Mouse (Mus musculus): ENCODE measurements around the gene 2310011J03Rik. TPM values are rescaled to one million over a fixed set of nuclear protein-coding genes. Genes with fewer than 3 reads are reported as not detected.

Gene 2310011J03Rik
- polyA plus RNA-seq (2014; fragmentation: Nextera tagmentation; extraction: Ambion mirVana) = 20.4 and 21.6 TPM in 2 replicates

DNA sequence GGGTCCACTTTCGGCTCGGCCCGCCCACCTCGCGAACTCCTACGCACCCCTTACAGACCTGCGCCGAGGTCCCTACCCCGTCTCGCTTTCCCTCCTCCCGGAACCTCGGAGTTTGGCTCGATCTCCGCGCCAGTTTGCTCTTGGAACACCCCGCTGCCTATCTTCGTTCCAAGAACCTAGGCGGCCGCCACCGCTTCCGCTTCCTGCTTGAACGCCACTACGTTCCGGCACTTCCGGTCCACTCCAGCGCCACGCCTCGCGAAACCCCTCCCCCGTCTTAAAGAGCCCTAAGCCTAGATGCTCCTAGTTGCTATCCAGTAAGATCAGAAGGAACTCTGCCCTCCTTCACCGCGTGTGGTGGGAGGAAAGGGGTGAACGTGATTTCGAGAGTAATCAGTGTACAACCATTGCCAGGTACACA, at the start of gene 2310011J03Rik:
TSS of gene 2310011J03Rik (minus strand) at position 198 of the 421 bp plus-strand sequence.
- H3K4me3 ChIP-seq (replicated peaks; ENCODE audit: low read depth, low read length) = peak within 1 kb of the TSS; percentile 69
- H3K4me1 ChIP-seq (ENCODE audit: control insufficient read depth, insufficient read depth, low read length) = peaks cover 18% of the 10 kb centered on the region
- peak; percentile 96 for DNase-seq
- H3K9ac ChIP-seq (replicated peaks; ENCODE audit: low read length) = peak within 1 kb of the TSS; percentile 58
- H3K27ac ChIP-seq (replicated peaks; ENCODE audit: low read depth, low read length) = peak within 1 kb of the TSS; percentile 70
- no peaks in the 10 kb centered on the region for H3K9me3 ChIP-seq (ENCODE audit: control insufficient read depth, low read length)
- ATAC-seq (ENCODE audit: low FRiP score, low TSS enrichment) = peak; percentile 46; the same call in 1 of the 2 replicates
- H3K4me2 ChIP-seq (ENCODE audit: low read length) = peak within 1 kb of the TSS; percentile 97
- H3K27me3 ChIP-seq (ENCODE audit: control insufficient read depth, insufficient read depth, low read length) = no peaks in the 10 kb centered on the region
- peaks cover 37% of the 10 kb centered on the region for H3K36me3 ChIP-seq (ENCODE audit: control insufficient read depth, insufficient read depth, low read length)
- WGBS = under 1% methylated on average over 34 of the region's 34 CpGs

DNA sequence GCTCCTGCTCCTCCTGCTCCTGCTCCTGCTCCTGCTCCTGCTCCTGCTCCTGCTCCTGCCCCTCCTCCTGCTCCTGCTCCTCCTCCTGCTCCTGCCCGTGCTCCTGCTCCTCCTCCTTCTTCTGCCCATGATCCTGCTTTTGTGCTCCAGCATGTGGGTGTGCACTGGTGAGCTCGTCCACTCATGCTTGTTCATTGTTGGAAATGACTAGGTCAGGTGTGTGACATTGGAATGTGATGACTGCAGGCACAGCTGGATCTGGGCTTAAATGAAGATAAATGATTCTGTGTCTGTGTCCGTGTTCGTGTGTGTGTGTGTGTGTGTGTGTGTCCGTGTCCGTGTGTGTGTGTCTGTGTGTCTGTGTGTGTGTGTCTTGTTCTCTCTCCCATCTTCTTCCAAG, 48.1 kb upstream of the 2310011J03Rik start:
- H3K9me3 ChIP-seq (ENCODE audit: control insufficient read depth, low read length) = no peaks in the 10 kb centered on the region
- no peak overlapping the region for H3K27ac ChIP-seq (replicated peaks; ENCODE audit: low read depth, low read length)
- ATAC-seq (ENCODE audit: low FRiP score, low TSS enrichment) (no peak), DNase-seq (no peak)
- no peaks in the 10 kb centered on the region for H3K36me3 ChIP-seq (ENCODE audit: control insufficient read depth, insufficient read depth, low read length)
- H3K4me1 ChIP-seq (ENCODE audit: control insufficient read depth, insufficient read depth, low read length) = peaks cover 11% of the 10 kb centered on the region; the same call in 1 of the 2 replicates
- WGBS = 93% methylated on average over 6 of the region's 6 CpGs
- H3K27me3 ChIP-seq (ENCODE audit: control insufficient read depth, insufficient read depth, low read length) = no peaks in the 10 kb centered on the region
- H3K4me2 ChIP-seq (ENCODE audit: low read length) = no peak overlapping the region
- no peak overlapping the region for H3K4me3 ChIP-seq (replicated peaks; ENCODE audit: low read depth, low read length)
- H3K9ac ChIP-seq (replicated peaks; ENCODE audit: low read length) = no peak overlapping the region

DNA sequence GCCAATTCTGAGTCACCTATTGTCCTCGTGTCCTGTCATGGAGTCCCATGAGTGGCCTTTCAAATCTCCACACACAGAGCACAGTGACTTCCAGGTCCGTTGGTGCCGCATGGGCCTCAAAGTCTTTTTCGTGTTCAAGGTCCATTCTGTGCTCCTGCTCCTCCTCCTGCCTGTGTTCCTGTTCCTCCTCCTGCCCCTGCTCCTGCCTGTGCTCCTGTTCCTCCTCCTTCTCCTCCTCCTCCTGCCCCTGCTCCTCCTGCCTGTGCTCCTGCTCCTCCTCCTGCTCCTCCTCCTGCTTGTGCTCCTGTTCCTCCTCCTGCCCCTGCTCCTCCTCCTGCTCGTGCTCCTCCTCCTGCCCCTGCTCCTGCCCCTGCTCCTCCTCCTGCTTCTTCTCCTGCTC, 47.6 kb upstream of the 2310011J03Rik start:
- WGBS = 59% methylated on average over 5 of the region's 5 CpGs
- H3K27me3 ChIP-seq (ENCODE audit: control insufficient read depth, insufficient read depth, low read length) = no peaks in the 10 kb centered on the region
- H3K9ac ChIP-seq (replicated peaks; ENCODE audit: low read length) = no peak overlapping the region

DNA sequence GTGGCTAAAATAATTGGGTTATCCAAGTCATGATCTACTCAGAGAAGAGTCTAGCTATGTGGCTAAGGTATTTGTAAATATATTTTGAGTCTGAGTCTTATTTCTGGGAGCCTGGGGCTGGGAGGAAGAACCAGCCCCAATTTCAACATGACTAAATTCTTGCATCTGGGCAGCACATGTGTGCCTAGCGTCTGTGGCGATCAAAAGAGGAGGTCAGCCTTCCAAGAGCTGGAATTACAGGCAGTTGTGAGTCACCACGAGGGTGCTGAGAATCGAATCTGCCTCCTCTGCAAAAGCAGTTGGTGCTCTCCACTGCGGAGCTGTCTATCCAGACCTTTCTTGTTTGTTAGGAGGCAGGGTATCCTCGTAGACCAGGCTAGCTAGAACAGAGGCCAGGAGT, 45.4 kb upstream of the 2310011J03Rik start:
- H3K4me2 ChIP-seq (ENCODE audit: low read length) = no peak overlapping the region
- no peak for DNase-seq
- H3K4me3 ChIP-seq (replicated peaks; ENCODE audit: low read depth, low read length) = no peak overlapping the region

More for the DNA sequence above, 47.6 kb upstream of the 2310011J03Rik start:
- Histone ChIP-seq H3K27ac (replicated peaks; ENCODE audit: low read depth, low read length) (no peak overlapping the region), H3K4me1 (ENCODE audit: control insufficient read depth, insufficient read depth, low read length) (peaks cover 11% of the 10 kb centered on the region; the same call in 1 of the 2 replicates), H3K36me3 (ENCODE audit: control insufficient read depth, insufficient read depth, low read length) (no peaks in the 10 kb centered on the region), H3K9me3 (ENCODE audit: control insufficient read depth, low read length) (no peaks in the 10 kb centered on the region), H3K4me3 (replicated peaks; ENCODE audit: low read depth, low read length) (no peak overlapping the region), H3K4me2 (ENCODE audit: low read length) (no peak overlapping the region)
- ATAC-seq (ENCODE audit: low FRiP score, low TSS enrichment) (no peak), DNase-seq (no peak)

DNA sequence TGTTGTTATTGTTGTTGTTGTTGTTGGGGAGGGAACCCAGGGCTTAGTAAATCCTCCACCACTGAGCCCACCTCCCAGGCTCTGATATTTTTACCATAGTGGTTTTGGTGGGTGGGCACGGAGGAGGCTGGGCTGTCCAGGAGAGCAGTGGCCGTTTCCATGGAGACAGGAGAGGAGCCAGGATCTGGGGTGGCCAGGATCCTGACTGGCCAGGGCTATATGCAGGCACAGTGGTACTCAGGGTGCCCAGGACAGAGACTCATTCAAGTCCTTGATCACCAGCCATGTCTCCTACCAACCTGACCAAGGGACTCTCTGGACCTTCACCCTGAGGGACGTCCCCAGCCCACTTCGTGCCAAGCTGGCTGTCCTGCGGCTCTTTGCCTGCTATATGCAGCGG, 43.4 kb upstream of the 2310011J03Rik start:
- no peak overlapping the region for H3K9ac ChIP-seq (replicated peaks; ENCODE audit: low read length)
- H3K4me1 ChIP-seq (ENCODE audit: control insufficient read depth, insufficient read depth, low read length) = no peaks in the 10 kb centered on the region
- 26% methylated on average over 6 of the region's 6 CpGs for WGBS
- no peak overlapping the region for H3K4me3 ChIP-seq (replicated peaks; ENCODE audit: low read depth, low read length)
- H3K27ac ChIP-seq (replicated peaks; ENCODE audit: low read depth, low read length) = no peak overlapping the region
- ATAC-seq (ENCODE audit: low FRiP score, low TSS enrichment) (no peak), DNase-seq (no peak)
- H3K27me3 ChIP-seq (ENCODE audit: control insufficient read depth, insufficient read depth, low read length) = peaks cover under 1% of the 10 kb centered on the region; the same call in 1 of the 2 replicates
- H3K4me2 ChIP-seq (ENCODE audit: low read length) = no peak overlapping the region
- no peaks in the 10 kb centered on the region for H3K9me3 ChIP-seq (ENCODE audit: control insufficient read depth, low read length)
- H3K36me3 ChIP-seq (ENCODE audit: control insufficient read depth, insufficient read depth, low read length) = no peaks in the 10 kb centered on the region

More for the DNA sequence above, 45.4 kb upstream of the 2310011J03Rik start:
- Histone ChIP-seq H3K27me3 (ENCODE audit: control insufficient read depth, insufficient read depth, low read length) (no peaks in the 10 kb centered on the region), H3K27ac (replicated peaks; ENCODE audit: low read depth, low read length) (no peak overlapping the region), H3K9me3 (ENCODE audit: control insufficient read depth, low read length) (no peaks in the 10 kb centered on the region), H3K36me3 (ENCODE audit: control insufficient read depth, insufficient read depth, low read length) (no peaks in the 10 kb centered on the region), H3K9ac (replicated peaks; ENCODE audit: low read length) (no peak overlapping the region), H3K4me1 (ENCODE audit: control insufficient read depth, insufficient read depth, low read length) (no peaks in the 10 kb centered on the region)
- no peak for ATAC-seq (ENCODE audit: low FRiP score, low TSS enrichment)
- 62% methylated on average over 6 of the region's 6 CpGs for WGBS

DNA sequence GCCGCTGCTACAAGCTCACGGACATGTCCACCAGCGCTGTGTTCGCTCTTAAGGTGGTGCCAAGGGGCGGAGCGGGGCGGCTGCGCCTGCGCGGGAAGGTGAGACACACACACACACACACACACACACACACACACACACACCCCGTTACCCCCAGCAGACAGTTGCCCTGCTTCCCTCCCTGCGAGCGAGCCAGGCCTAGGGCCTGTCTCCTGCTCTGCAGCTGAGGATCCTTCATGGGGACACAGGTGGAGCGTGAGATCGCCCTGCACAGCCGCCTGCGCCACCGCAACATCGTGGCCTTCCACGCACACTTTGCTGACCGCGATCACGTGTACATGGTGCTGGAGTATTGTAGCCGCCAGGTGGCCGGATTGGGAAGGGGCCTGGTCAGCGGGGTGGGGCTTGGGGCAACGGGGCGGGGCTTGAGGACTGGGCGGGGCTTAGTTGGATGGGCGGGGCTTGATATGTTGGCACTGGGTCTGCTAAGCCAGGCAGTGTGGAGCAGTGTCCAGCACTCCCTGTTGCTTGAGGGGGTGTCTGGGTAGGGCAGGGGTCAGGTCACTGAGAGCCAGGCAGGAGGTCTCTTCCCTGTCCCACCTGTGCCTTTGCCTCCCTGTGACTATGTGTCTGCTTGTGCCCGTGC, 37.8 kb upstream of the 2310011J03Rik start:
- H3K9me3 ChIP-seq (ENCODE audit: control insufficient read depth, low read length) = no peaks in the 10 kb centered on the region
- H3K27ac ChIP-seq (replicated peaks; ENCODE audit: low read depth, low read length) = no peak overlapping the region
- WGBS = 7% methylated on average over 31 of the region's 31 CpGs
- 0 out of 2 replicates have a peak overlapping the region, but pooled peaks have one; percentile 16 for H3K9ac ChIP-seq (replicated peaks; ENCODE audit: low read length)
- peak; percentile 50 for ATAC-seq (ENCODE audit: low FRiP score, low TSS enrichment)
- H3K4me3 ChIP-seq (replicated peaks; ENCODE audit: low read depth, low read length) = peak overlapping the region; percentile 32
- H3K36me3 ChIP-seq (ENCODE audit: control insufficient read depth, insufficient read depth, low read length) = no peaks in the 10 kb centered on the region
- peaks cover 7% of the 10 kb centered on the region; the same call in 1 of the 2 replicates for H3K4me1 ChIP-seq (ENCODE audit: control insufficient read depth, insufficient read depth, low read length)
- peak; percentile 66 for DNase-seq
- peaks cover 44% of the 10 kb centered on the region for H3K27me3 ChIP-seq (ENCODE audit: control insufficient read depth, insufficient read depth, low read length)
- peak overlapping the region; percentile 53 for H3K4me2 ChIP-seq (ENCODE audit: low read length)

DNA sequence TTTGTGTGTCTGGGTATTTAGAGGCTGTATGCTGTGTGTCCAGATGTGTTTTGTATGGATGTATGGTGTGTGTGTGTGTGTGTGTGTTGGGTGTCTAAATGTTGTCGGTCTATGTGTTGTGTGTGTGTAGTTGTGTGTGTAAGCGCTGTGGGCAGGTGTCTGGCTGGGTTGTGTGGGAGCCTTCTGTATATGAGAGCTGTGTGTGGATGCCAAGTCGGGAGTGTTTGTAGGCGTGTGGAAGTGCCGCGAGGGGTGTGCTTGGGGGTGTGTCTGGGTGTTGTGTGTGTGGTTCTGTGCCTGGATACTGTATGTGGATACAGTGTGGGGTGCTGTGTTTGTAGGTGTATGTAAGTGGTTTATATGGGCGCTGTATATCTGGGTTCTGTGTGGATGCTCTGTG, 37.0 kb upstream of the 2310011J03Rik start:
- H3K36me3 ChIP-seq (ENCODE audit: control insufficient read depth, insufficient read depth, low read length) = no peaks in the 10 kb centered on the region
- no peak for DNase-seq
- H3K27me3 ChIP-seq (ENCODE audit: control insufficient read depth, insufficient read depth, low read length) = peaks cover 49% of the 10 kb centered on the region
- no peak overlapping the region for H3K27ac ChIP-seq (replicated peaks; ENCODE audit: low read depth, low read length)
- H3K4me3 ChIP-seq (replicated peaks; ENCODE audit: low read depth, low read length) = 0 out of 2 replicates have a peak overlapping the region, but pooled peaks have one; percentile 32
- WGBS = 31% methylated on average over 7 of the region's 7 CpGs
- no peak for ATAC-seq (ENCODE audit: low FRiP score, low TSS enrichment)
- peaks cover 7% of the 10 kb centered on the region; the same call in 1 of the 2 replicates for H3K4me1 ChIP-seq (ENCODE audit: control insufficient read depth, insufficient read depth, low read length)
- peak overlapping the region; percentile 53 for H3K4me2 ChIP-seq (ENCODE audit: low read length)
- H3K9ac ChIP-seq (replicated peaks; ENCODE audit: low read length) = 0 out of 2 replicates have a peak overlapping the region, but pooled peaks have one; percentile 16
- H3K9me3 ChIP-seq (ENCODE audit: control insufficient read depth, low read length) = no peaks in the 10 kb centered on the region

DNA sequence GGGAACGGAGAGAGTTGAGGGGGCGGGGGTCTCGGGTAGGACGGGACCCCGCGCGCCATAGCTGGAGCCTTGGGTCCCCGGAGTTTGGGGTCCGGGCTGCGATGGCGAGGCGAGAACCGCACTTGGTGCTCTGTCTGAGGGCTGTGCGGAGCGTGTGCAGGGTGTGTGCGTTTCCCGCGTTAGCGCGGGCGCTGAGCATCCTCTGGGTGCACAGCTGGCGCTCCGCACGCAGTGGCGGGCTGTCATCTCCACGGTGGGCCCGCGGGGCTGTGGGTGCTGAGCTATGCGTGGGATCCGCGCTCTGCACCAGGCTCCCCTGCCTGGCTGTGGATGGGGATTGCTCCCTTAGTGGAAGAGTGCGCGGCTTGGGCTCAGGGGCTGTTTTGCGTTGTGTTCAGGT, 36.4 kb upstream of the 2310011J03Rik start:
- ATAC-seq (ENCODE audit: low FRiP score, low TSS enrichment) (0 out of 2 replicates have a peak, but pooled peaks have one; percentile 6), DNase-seq (no peak)
- Histone ChIP-seq H3K4me3 (replicated peaks; ENCODE audit: low read depth, low read length) (peak overlapping the region; percentile 32), H3K4me1 (ENCODE audit: control insufficient read depth, insufficient read depth, low read length) (peaks cover 7% of the 10 kb centered on the region; the same call in 1 of the 2 replicates), H3K36me3 (ENCODE audit: control insufficient read depth, insufficient read depth, low read length) (no peaks in the 10 kb centered on the region), H3K27ac (replicated peaks; ENCODE audit: low read depth, low read length) (no peak overlapping the region), H3K27me3 (ENCODE audit: control insufficient read depth, insufficient read depth, low read length) (peaks cover 51% of the 10 kb centered on the region), H3K4me2 (ENCODE audit: low read length) (peak overlapping the region; percentile 54), H3K9ac (replicated peaks; ENCODE audit: low read length) (peak overlapping the region; percentile 26; the same call in 1 of the 2 replicates), H3K9me3 (ENCODE audit: control insufficient read depth, low read length) (no peaks in the 10 kb centered on the region)
- WGBS = 1% methylated on average over 34 of the region's 34 CpGs
